Mouse (Mus musculus) neutrophil, adult 5-6 weeks (primary cell): ENCODE measurements at regions not wholly inside any gene's neighbourhood (a gene's known extent, or its start where the extent isn't known, plus 50 kb on each side); places are given as distances from the start of the nearest gene placed in this dataset.

Source experiments
- ATAC-seq: fragments of 151-379, 151-347 bp; 2 replicates; pipeline ENCODE4 v1.8.0; 2017; ENCODE audit warnings: mild to moderate bottlenecking, moderate TSS enrichment; ENCODE audit not compliant: insufficient number of reproducible peaks, poor library complexity, low FRiP score, severe bottlenecking; ENCODE audit errors: extremely low read depth

GRCm38 (mm10) chr2:146621167-146621566 is 109.0 kb upstream of the Ralgapa2 start:
- no peak for ATAC-seq

GRCm38 (mm10) chr2:146623052-146623451 is 110.9 kb upstream of the Ralgapa2 start:
- no peak for ATAC-seq

GRCm38 (mm10) chr2:146624207-146624606 is 112.1 kb upstream of the Ralgapa2 start:
- ATAC-seq = no peak

GRCm38 (mm10) chr2:146625166-146625751 is 113.1 kb upstream of the Ralgapa2 start:
- ATAC-seq = no peak

GRCm38 (mm10) chr2:146626531-146626930 is 114.4 kb upstream of the Ralgapa2 start:
- ATAC-seq = no peak

- no peak for ATAC-seq
Measured at GRCm38 (mm10) chr2:146630179-146630578, 118.0 kb upstream of the Ralgapa2 start.

- ATAC-seq = no peak
Measured at GRCm38 (mm10) chr2:146631098-146631497, 119.0 kb upstream of the Ralgapa2 start.

GRCm38 (mm10) chr2:146633329-146634070 is 121.4 kb upstream of the Ralgapa2 start:
- 0 out of 2 replicates have a peak, but pooled peaks have one; percentile 30 for ATAC-seq

- ATAC-seq = no peak
Measured at GRCm38 (mm10) chr2:146637573-146637972, 125.4 kb upstream of the Ralgapa2 start.

- ATAC-seq = no peak
Measured at GRCm38 (mm10) chr2:146646237-146646972, 134.3 kb upstream of the Ralgapa2 start.

- ATAC-seq = no peak
Measured at GRCm38 (mm10) chr2:146646973-146647282, 134.8 kb upstream of the Ralgapa2 start.

- no peak for ATAC-seq
Measured at GRCm38 (mm10) chr2:146661346-146661745, 149.2 kb upstream of the Ralgapa2 start.

- no peak for ATAC-seq
Measured at GRCm38 (mm10) chr2:146672761-146673160, 160.6 kb upstream of the Ralgapa2 start.

GRCm38 (mm10) chr2:146681979-146682378 is 169.8 kb upstream of the Ralgapa2 start:
- ATAC-seq = no peak

- ATAC-seq = no peak
Measured at GRCm38 (mm10) chr2:146685854-146686507, 169.7 kb upstream of the Kiz start.

GRCm38 (mm10) chr2:146688544-146688943 is 167.1 kb upstream of the Kiz start:
- ATAC-seq = no peak

GRCm38 (mm10) chr2:146693484-146693883 is 162.2 kb upstream of the Kiz start:
- ATAC-seq = no peak

GRCm38 (mm10) chr2:146694041-146694440 is 161.6 kb upstream of the Kiz start:
- no peak for ATAC-seq

- ATAC-seq = no peak
Measured at GRCm38 (mm10) chr2:146696277-146696676, 159.4 kb upstream of the Kiz start.

GRCm38 (mm10) chr2:146696727-146697126 is 158.9 kb upstream of the Kiz start:
- no peak for ATAC-seq
